Mouse (Mus musculus) gastrocnemius, postnatal 25 days (tissue): ENCODE data around the gene Gabpb2. TPM values are rescaled to one million over a fixed set of nuclear protein-coding genes. Genes with fewer than 3 reads are reported as not detected.

Experiments used
- microRNA-seq, 2 experiments: library from miRNA; unstranded; fragments of <30 nt; microRNA quantifications; one replicate each; pipeline ENCODE4 v1.2.0; 2021; ENCODE audit warnings: borderline replicate concordance in 2 of 2
- total RNA-seq, 2 experiments: library from RNA; stranded (reverse); gene quantifications; 1 replicate in 1 of 2; 2 replicates in 1 of 2; pipeline ENCODE4 v1.2.3; 2021

The Gabpb2 gene
- total RNA-seq, 2 experiments from 2014 or later: 8.2 to 8.3 TPM

Small RNA genes within 50 kb of the gene (microRNA-seq; reads per million reads assigned to microRNA genes)
- 0 reads per million in 2 experiments for gene Mir8099-1

Other genes starting within 250 kb of the Gabpb2 start
- 10 to 100 TPM; 20.2 to 23.8 TPM for gene Pi4kb, start 243.2 kb downstream of the Gabpb2 start, total RNA-seq
- gene Zfp687, start 202.5 kb downstream of the Gabpb2 start, total RNA-seq: 1 to 10 TPM; 8.4 to 8.9 TPM
- 100 to 1,000 TPM; 163 to 181 TPM for gene Psmd4, start 175.3 kb downstream of the Gabpb2 start, total RNA-seq
- 10 to 100 TPM; 16.3 to 19.4 TPM for gene Pip5k1a, start 111.0 kb downstream of the Gabpb2 start, total RNA-seq
- gene Vps72, start 106.9 kb downstream of the Gabpb2 start, total RNA-seq: 10 to 100 TPM; 36.0 to 40.4 TPM
- gene Tmod4, start 93.4 kb downstream of the Gabpb2 start, total RNA-seq: 100 to 1,000 TPM; 481 to 623 TPM
- 10 to 100 TPM; 26.6 to 34.1 TPM for gene Scnm1, start 83.9 kb downstream of the Gabpb2 start, total RNA-seq
- gene Lysmd1, start 83.8 kb downstream of the Gabpb2 start, total RNA-seq: 1 to 10 TPM; 6.4 to 7.0 TPM
- gene Tnfaip8l2, start 75.6 kb downstream of the Gabpb2 start, total RNA-seq: under 1 TPM; 0.48 to 0.97 TPM
- gene Sema6c, start 57.5 kb downstream of the Gabpb2 start, total RNA-seq: 100 to 1,000 TPM in 1 of 2 experiments, 10 to 100 TPM in 1; 98.2 to 101 TPM
- 10 to 100 TPM; 15.5 TPM for gene Cdc42se1, start 10.8 kb upstream of the Gabpb2 start, total RNA-seq
- gene Mllt11, start 14.3 kb upstream of the Gabpb2 start, total RNA-seq: 10 to 100 TPM; 34.4 to 42.4 TPM
- not detected for gene Gm128, start 23.7 kb upstream of the Gabpb2 start, total RNA-seq
- gene Bnipl, start 33.3 kb upstream of the Gabpb2 start, total RNA-seq: not detected
- gene Mindy1, start 63.4 kb upstream of the Gabpb2 start, total RNA-seq: 10 to 100 TPM; 19.9 to 22.8 TPM
- 10 to 100 TPM; 36.5 to 38.3 TPM for gene Prune1, start 64.2 kb upstream of the Gabpb2 start, total RNA-seq
- under 1 TPM; 0.15 to 0.27 TPM for gene Anxa9, start 89.3 kb upstream of the Gabpb2 start, total RNA-seq
- 10 to 100 TPM; 20.3 to 21.7 TPM for gene Cers2, start 96.9 kb upstream of the Gabpb2 start, total RNA-seq
- 10 to 100 TPM; 10.2 to 11.8 TPM for gene Setdb1, start 139.3 kb upstream of the Gabpb2 start, total RNA-seq
- gene 4930558C23Rik, start 184.9 kb upstream of the Gabpb2 start, total RNA-seq: not detected
- gene Arnt, start 216.5 kb upstream of the Gabpb2 start, total RNA-seq: 10 to 100 TPM; 33.8 to 39.3 TPM